Mouse (Mus musculus) small intestine, adult 2 months (tissue): Measurements from ENCODE around the gene Nlrp2. TPM values are rescaled to one million over a fixed set of nuclear protein-coding genes. Genes with fewer than 3 reads are reported as not detected.

ENCODE experiments used
- H3K27ac ChIP-seq: fragments of 200-500 bp; 2 replicates; pipeline ENCODE4 v1.5.1; 2012; ENCODE audit warnings: low read depth, low read length, control low read depth, inconsistent platforms; ENCODE audit not compliant: insufficient read depth
- H3K27me3 ChIP-seq: fragments of 200-500 bp; 2 replicates; pipeline ENCODE4 v1.6.1; 2012; ENCODE audit warnings: mild to moderate bottlenecking, moderate library complexity, low read length, inconsistent platforms; ENCODE audit not compliant: control insufficient read depth, insufficient read depth
- H3K36me3 ChIP-seq: fragments of 200-500 bp; 2 replicates; pipeline ENCODE4 v1.6.1; 2012; ENCODE audit warnings: mild to moderate bottlenecking, low read length, control low read depth, inconsistent platforms; ENCODE audit not compliant: control insufficient read depth, insufficient read depth
- H3K4me1 ChIP-seq: fragments of 200-500 bp; 2 replicates; pipeline ENCODE4 v1.6.1; 2012; ENCODE audit warnings: low read length, inconsistent platforms, mixed read lengths; ENCODE audit not compliant: control insufficient read depth, insufficient read depth, insufficient read length
- H3K4me3 ChIP-seq: fragments of 200-500 bp; 2 replicates; pipeline ENCODE4 v1.5.1; 2012; ENCODE audit warnings: low read depth, mild to moderate bottlenecking, control low read depth, inconsistent platforms, low read length, moderate library complexity
- CTCF ChIP-seq: fragments of 200-500 bp; IDR thresholded peaks from 2 replicates; pipeline ENCODE4 v1.5.1; 2012; ENCODE audit warnings: low read depth, mild to moderate bottlenecking, control low read depth, inconsistent platforms, low read length, moderate library complexity, mixed read lengths; ENCODE audit not compliant: insufficient replicate concordance, insufficient read length; ENCODE audit errors: extremely low read depth
- POLR2A ChIP-seq: fragments of 200-500 bp; IDR thresholded peaks from 2 replicates; pipeline ENCODE4 v1.6.1; 2012; ENCODE audit warnings: low read depth, mild to moderate bottlenecking, control low read depth, inconsistent platforms, low read length, moderate library complexity
- WGBS: fragments of 180-500 bp; shearing (Covaris S2); methylation state at CpG from one replicate; pipeline ENCODE4 v1.1.7; 2018; 5-methylcytosine and 5-hydroxymethylcytosine counted together
- polyA plus RNA-seq: library from polyadenylated mRNA; depleted of rRNA; stranded (reverse); fragments of >200 nt; gene quantifications from 2 replicates; pipeline ENCODE4 v1.2.3, GENCODE M21; 2012; rRNA removed

The Nlrp2 gene
- not detected in 2 replicates for polyA plus RNA-seq

- Histone ChIP-seq H3K36me3 (no peaks in the 10 kb centered on the region), H3K4me3 (no peak within 1 kb of the TSS), H3K27me3 (no peaks in the 10 kb centered on the region), H3K4me1 (no peaks in the 10 kb centered on the region), H3K27ac (no peak within 1 kb of the TSS)
- WGBS: 78% methylated on average over 4 of the region's 4 CpGs
- TF ChIP-seq POLR2A (no peak), CTCF (no peak)
These were observed at the start of gene Nlrp2 for GRCm38 (mm10) chr7:5350935-5351334. Gene Nlrp2, minus strand, starts transcription at chr7:5351035.

GRCm38 (mm10) chr7:5366724-5367123, 15.9 kb upstream of the Nlrp2 start:
- WGBS: 77% methylated on average over 2 of the region's 2 CpGs
- no peaks in the 10 kb centered on the region for H3K36me3 ChIP-seq
- TF ChIP-seq POLR2A: no peak
- TF ChIP-seq CTCF: no peak
- H3K27ac ChIP-seq: no peak overlapping the region
- no peaks in the 10 kb centered on the region for H3K27me3 ChIP-seq
- no peak overlapping the region for H3K4me3 ChIP-seq
- H3K4me1 ChIP-seq: no peaks in the 10 kb centered on the region

- WGBS: 90% methylated on average over 5 of the region's 5 CpGs
- Histone ChIP-seq H3K27ac (no peak overlapping the region), H3K4me3 (no peak overlapping the region), H3K4me1 (no peaks in the 10 kb centered on the region), H3K27me3 (no peaks in the 10 kb centered on the region), H3K36me3 (no peaks in the 10 kb centered on the region)
- TF ChIP-seq POLR2A (no peak), CTCF (no peak)
These were observed 12.8 kb upstream of the Nlrp2 start for GRCm38 (mm10) chr7:5363599-5363998.

- no peaks in the 10 kb centered on the region for H3K36me3 ChIP-seq
- no peak within 1 kb of the TSS for H3K27ac ChIP-seq
- H3K4me1 ChIP-seq: no peaks in the 10 kb centered on the region
- no peak within 1 kb of the TSS for H3K4me3 ChIP-seq
- no peaks in the 10 kb centered on the region for H3K27me3 ChIP-seq
- WGBS: 82% methylated on average over 1 of the region's 1 CpGs
- no peak for TF ChIP-seq CTCF
- TF ChIP-seq POLR2A: no peak
These were observed 598 bp downstream of the Nlrp2 start, which contains the start of gene Gm5065 for GRCm38 (mm10) chr7:5350237-5350636. Gene Gm5065, plus strand, starts transcription at chr7:5350537.

GRCm38 (mm10) chr7:5327511-5327910, 23.3 kb downstream of the Nlrp2 start:
- WGBS: 71% methylated on average over 1 of the region's 1 CpGs
- no peaks in the 10 kb centered on the region for H3K27me3 ChIP-seq
- H3K4me3 ChIP-seq: no peak overlapping the region
- no peaks in the 10 kb centered on the region for H3K4me1 ChIP-seq
- TF ChIP-seq CTCF (no peak), POLR2A (no peak)
- H3K27ac ChIP-seq: no peak overlapping the region
- no peaks in the 10 kb centered on the region for H3K36me3 ChIP-seq

- WGBS: 75% methylated on average over 1 of the region's 1 CpGs
- Histone ChIP-seq H3K27ac (no peak overlapping the region), H3K4me1 (no peaks in the 10 kb centered on the region), H3K36me3 (no peaks in the 10 kb centered on the region), H3K27me3 (no peaks in the 10 kb centered on the region), H3K4me3 (no peak overlapping the region)
- TF ChIP-seq CTCF (no peak), POLR2A (no peak)
These were observed 62.6 kb downstream of the Nlrp2 start for GRCm38 (mm10) chr7:5288281-5288680.

- H3K4me3 ChIP-seq: no peak overlapping the region
- no peaks in the 10 kb centered on the region for H3K36me3 ChIP-seq
- no peaks in the 10 kb centered on the region for H3K27me3 ChIP-seq
- no peak overlapping the region for H3K27ac ChIP-seq
- no peak for TF ChIP-seq POLR2A
- TF ChIP-seq CTCF: no peak
- WGBS: 83% methylated on average over 3 of the region's 3 CpGs
- no peaks in the 10 kb centered on the region for H3K4me1 ChIP-seq
These were observed 87.8 kb downstream of the Nlrp2 start for GRCm38 (mm10) chr7:5263051-5263450.

Other genes with a start within 250 kb of the Nlrp2 start
- gene Rfpl4, start 234.1 kb downstream of the Nlrp2 start, polyA plus RNA-seq: not detected in 2 replicates
- 0.09 and 0.43 TPM in 2 replicates for gene Rasl2-9, start 225.1 kb downstream of the Nlrp2 start, polyA plus RNA-seq
- not detected in 2 replicates for gene Vmn1r55, start 201.4 kb downstream of the Nlrp2 start, polyA plus RNA-seq
- gene Vmn1r56, start 154.3 kb downstream of the Nlrp2 start, polyA plus RNA-seq: not detected in 2 replicates
- not detected in 2 replicates for gene Vmn1r57, start 132.5 kb downstream of the Nlrp2 start, polyA plus RNA-seq
- not detected in 2 replicates for gene Gm5065, start 498 bp downstream of the Nlrp2 start, polyA plus RNA-seq
- not detected in 2 replicates for gene Vmn1r58, start 62.4 kb upstream of the Nlrp2 start, polyA plus RNA-seq
- gene Vmn1r59, start 105.7 kb upstream of the Nlrp2 start, polyA plus RNA-seq: not detected in 2 replicates
- gene Vmn2r28, start 142.9 kb upstream of the Nlrp2 start, polyA plus RNA-seq: not detected in 2 replicates
- gene Vmn1r60, start 196.3 kb upstream of the Nlrp2 start, polyA plus RNA-seq: not detected in 2 replicates